Mouse (Mus musculus): ENCODE data around the gene Prickle1.

DNA sequence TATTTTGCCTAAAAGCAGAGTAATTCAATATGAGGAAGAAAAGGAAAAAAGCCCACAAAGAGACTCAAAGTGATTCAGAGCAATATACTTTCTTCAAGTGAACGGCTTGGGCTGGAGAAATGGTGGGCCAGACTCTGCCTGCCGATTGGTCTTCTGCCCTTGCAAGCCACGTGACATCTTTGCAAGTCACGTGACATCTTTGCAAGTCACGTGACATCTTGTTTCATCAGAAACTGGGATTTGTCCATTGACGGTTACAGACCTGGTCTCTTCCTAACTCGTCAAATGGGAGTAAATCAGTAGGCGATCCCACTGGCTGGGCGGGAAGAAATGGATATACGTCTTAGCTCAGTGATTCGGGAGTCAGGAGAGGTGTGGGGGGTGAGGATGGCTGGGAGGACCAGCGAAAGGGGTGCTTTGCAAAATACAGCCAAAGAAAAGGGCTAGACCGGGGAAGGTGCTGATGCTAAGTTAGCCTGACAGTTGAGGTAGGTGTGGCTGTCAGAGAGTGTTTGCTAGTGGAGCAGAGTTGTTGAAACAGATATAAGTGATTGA lies 5.8 kb upstream of the Prickle1 start:
- TF ChIP-seq POLR2A (IDR thresholded peaks at IDR 0.05; ENCODE audit: borderline replicate concordance, low read depth, low read length) (no peak), CTCF (IDR thresholded peaks at IDR 0.05; ENCODE audit: low read depth, low read length) (no peak)
